Mouse (Mus musculus) limb, embryonic 11.5 days (tissue): ENCODE measurements at regions not wholly inside any gene's neighbourhood (a gene's known extent, or its start where the extent isn't known, plus 50 kb on each side); places are given as distances from the start of the nearest gene placed in this dataset.
A peak's percentile ranks its signal among the peaks of the same experiment; 100 is the strongest.
"Not testable (repeated sequence)": the region's sequence is repeated elsewhere in the genome, so short reads cannot be mapped to it uniquely, and the experiment has no call there.

Experiments used
- ATAC-seq: fragments of 200-750 bp; cut with Nextera tagmentation; 2 replicates; pipeline ENCODE4 v1.8.0; 2017; ENCODE audit warnings: low read depth; ENCODE audit not compliant: insufficient number of reproducible peaks, low FRiP score, low TSS enrichment
- DNase-seq: peaks from one replicate; pipeline ENCODE4 v3.0.0-alpha.2; 2015; ENCODE audit warnings: low spot score
- H3K27ac ChIP-seq: fragments of 300-500 bp; sonication (generic); replicated peaks from 2 replicates; pipeline ENCODE4 v1.5.1; 2014; ENCODE audit warnings: low read depth, mild to moderate bottlenecking, low read length
- H3K27me3 ChIP-seq: fragments of 300-500 bp; sonication (generic); 2 replicates; pipeline ENCODE4 v1.6.1; 2014; ENCODE audit warnings: mild to moderate bottlenecking, low read length, mixed read lengths; ENCODE audit not compliant: control insufficient read depth, insufficient read depth
- H3K36me3 ChIP-seq: fragments of 300-500 bp; sonication (generic); 2 replicates; pipeline ENCODE4 v1.6.1; 2014; ENCODE audit warnings: mild to moderate bottlenecking, low read length, moderate library complexity, mixed read lengths; ENCODE audit not compliant: control insufficient read depth, insufficient read depth
- H3K4me1 ChIP-seq: fragments of 300-500 bp; sonication (generic); 2 replicates; pipeline ENCODE4 v1.6.1; 2014; ENCODE audit warnings: low read length, mixed read lengths; ENCODE audit not compliant: control insufficient read depth, insufficient read depth
- H3K4me2 ChIP-seq: fragments of 300-500 bp; sonication (generic); 2 replicates; pipeline ENCODE4 v1.6.1; 2014; ENCODE audit warnings: low read depth, mild to moderate bottlenecking, moderate library complexity; ENCODE audit not compliant: severe bottlenecking
- H3K4me3 ChIP-seq: fragments of 300-500 bp; sonication (generic); 2 replicates; pipeline ENCODE4 v1.5.1; 2014; ENCODE audit warnings: low read depth, low read length
- H3K9ac ChIP-seq: fragments of 300-500 bp; sonication (generic); 2 replicates; pipeline ENCODE4 v1.6.1; 2014; ENCODE audit warnings: mild to moderate bottlenecking, low read length
- H3K9me3 ChIP-seq: fragments of 300-500 bp; sonication (generic); 2 replicates; pipeline ENCODE4 v1.6.1; 2016; ENCODE audit warnings: low read length; ENCODE audit not compliant: control insufficient read depth
- WGBS: fragments of 180-500 bp; shearing (Covaris S2); extraction: QIAGEN DNeasy Blood & Tissue Kit; methylation state at CpG from one replicate; pipeline ENCODE4 v1.1.7; 2014; 5-methylcytosine and 5-hydroxymethylcytosine counted together

GRCm38 (mm10) chr3:21791983-21792631, 284.3 kb upstream of the Tbl1xr1 start:
- Histone ChIP-seq H3K36me3 (no peaks in the 10 kb centered on the region), H3K9ac (no peak overlapping the region), H3K27ac (no peak overlapping the region), H3K4me3 (no peak overlapping the region), H3K9me3 (no peaks in the 10 kb centered on the region), H3K4me1 (no peaks in the 10 kb centered on the region), H3K4me2 (no peak overlapping the region), H3K27me3 (no peaks in the 10 kb centered on the region)
- WGBS = 84% methylated on average over 4 of the region's 4 CpGs
- DNase-seq (no peak), ATAC-seq (no peak)

DNA sequence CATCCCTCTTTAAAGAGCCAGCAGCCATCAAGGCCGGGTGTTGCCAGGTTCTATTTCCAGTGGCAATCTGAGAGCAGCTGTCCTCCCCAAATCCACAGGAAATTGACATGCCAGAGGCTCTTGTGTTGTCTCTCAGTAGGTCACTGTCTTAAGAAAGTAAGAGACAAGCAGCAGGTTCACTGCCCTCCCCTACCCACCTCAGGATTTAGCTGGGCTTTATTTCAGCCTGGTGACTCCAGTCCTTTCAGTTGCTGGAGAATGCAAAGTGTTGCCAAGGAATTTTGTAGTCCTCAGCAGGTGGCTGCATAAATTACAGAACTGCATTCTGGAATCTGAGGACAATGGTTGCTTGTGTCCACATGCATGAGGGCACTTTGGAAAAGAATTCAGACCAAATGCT, 278.3 kb upstream of the Tbl1xr1 start:
- Histone ChIP-seq H3K36me3 (no peaks in the 10 kb centered on the region), H3K4me1 (0 out of 2 replicates have a peak, but pooled peaks cover 3% of the 10 kb centered on the region), H3K9me3 (no peaks in the 10 kb centered on the region), H3K4me3 (no peak overlapping the region), H3K27ac (no peak overlapping the region), H3K9ac (no peak overlapping the region), H3K27me3 (no peaks in the 10 kb centered on the region), H3K4me2 (no peak overlapping the region)
- no peak for ATAC-seq
- no peak for DNase-seq
- 48% methylated on average over 1 of the region's 1 CpGs for WGBS

GRCm38 (mm10) chr3:21803886-21804285, 272.6 kb upstream of the Tbl1xr1 start:
- H3K4me3 ChIP-seq, H3K9ac ChIP-seq, H3K9me3 ChIP-seq, H3K27me3 ChIP-seq, H3K36me3 ChIP-seq, H3K4me2 ChIP-seq, H3K27ac ChIP-seq, H3K4me1 ChIP-seq, ATAC-seq, DNase-seq: not testable (repeated sequence)
- 84% methylated on average over 2 of the region's 2 CpGs for WGBS

DNA sequence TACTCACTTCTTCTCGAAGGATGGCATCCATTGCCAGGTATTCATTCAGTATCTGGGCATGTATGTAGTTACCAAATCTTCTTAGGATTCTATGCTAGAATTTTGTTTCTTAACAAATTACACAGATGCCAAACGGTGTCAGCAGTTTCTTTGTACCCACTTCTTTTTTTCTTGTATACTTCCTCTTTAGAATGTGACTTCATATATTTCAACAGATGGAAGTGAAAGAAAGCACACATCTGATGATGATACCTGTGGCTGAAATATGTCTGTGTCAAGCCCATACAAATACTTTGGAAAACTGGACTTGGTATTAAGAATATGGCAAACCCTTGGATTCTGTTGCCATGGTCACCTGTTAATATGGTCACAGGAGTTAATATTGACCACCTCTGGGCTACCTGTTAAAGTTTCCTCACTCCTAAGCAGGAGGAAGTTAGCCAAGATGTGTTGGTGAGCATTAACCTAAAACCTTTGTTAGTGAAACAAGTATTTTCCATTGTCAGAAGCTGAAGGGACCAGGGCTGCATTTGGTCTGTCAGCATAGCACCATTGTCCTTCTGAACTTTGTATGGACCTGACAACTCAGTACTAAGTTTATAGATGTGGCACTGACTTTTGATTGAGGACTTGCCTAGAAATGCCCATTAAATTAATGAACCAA, 269.8 kb upstream of the Tbl1xr1 start:
- no peak overlapping the region for H3K9ac ChIP-seq
- H3K4me1 ChIP-seq = peaks cover 6% of the 10 kb centered on the region
- no peak overlapping the region for H3K4me2 ChIP-seq
- no peaks in the 10 kb centered on the region for H3K27me3 ChIP-seq
- ATAC-seq = no peak
- no peak for DNase-seq
- H3K4me3 ChIP-seq = no peak overlapping the region
- H3K27ac ChIP-seq = no peak overlapping the region
- WGBS = 88% methylated on average over 2 of the region's 2 CpGs
- H3K36me3 ChIP-seq = no peaks in the 10 kb centered on the region
- H3K9me3 ChIP-seq = no peaks in the 10 kb centered on the region

- Histone ChIP-seq H3K9ac (no peak overlapping the region), H3K4me1 (peaks cover 6% of the 10 kb centered on the region), H3K27ac (no peak overlapping the region), H3K4me3 (no peak overlapping the region), H3K27me3 (no peaks in the 10 kb centered on the region), H3K4me2 (no peak overlapping the region), H3K36me3 (no peaks in the 10 kb centered on the region), H3K9me3 (no peaks in the 10 kb centered on the region)
- 81% methylated on average over 2 of the region's 2 CpGs for WGBS
- no peak for ATAC-seq
- no peak for DNase-seq
These were observed 267.9 kb upstream of the Tbl1xr1 start for GRCm38 (mm10) chr3:21808539-21808938.

GRCm38 (mm10) chr3:21809769-21810470, 266.5 kb upstream of the Tbl1xr1 start:
- DNase-seq (peak; percentile 63), ATAC-seq (peak; percentile 84)
- Histone ChIP-seq H3K27ac (peak overlapping the region; percentile 67), H3K9ac (no peak overlapping the region), H3K4me1 (peaks cover 6% of the 10 kb centered on the region), H3K36me3 (no peaks in the 10 kb centered on the region), H3K4me3 (no peak overlapping the region), H3K27me3 (no peaks in the 10 kb centered on the region), H3K9me3 (no peaks in the 10 kb centered on the region), H3K4me2 (no peak overlapping the region)
- WGBS = 9% methylated on average over 2 of the region's 2 CpGs

GRCm38 (mm10) chr3:21813401-21813800, 263.1 kb upstream of the Tbl1xr1 start:
- Histone ChIP-seq H3K4me1 (peaks cover 6% of the 10 kb centered on the region), H3K4me2 (no peak overlapping the region), H3K36me3 (no peaks in the 10 kb centered on the region), H3K9ac (no peak overlapping the region), H3K4me3 (no peak overlapping the region), H3K9me3 (no peaks in the 10 kb centered on the region), H3K27me3 (no peaks in the 10 kb centered on the region), H3K27ac (no peak overlapping the region)
- ATAC-seq = no peak
- 66% methylated on average over 1 of the region's 1 CpGs for WGBS
- no peak for DNase-seq

DNA sequence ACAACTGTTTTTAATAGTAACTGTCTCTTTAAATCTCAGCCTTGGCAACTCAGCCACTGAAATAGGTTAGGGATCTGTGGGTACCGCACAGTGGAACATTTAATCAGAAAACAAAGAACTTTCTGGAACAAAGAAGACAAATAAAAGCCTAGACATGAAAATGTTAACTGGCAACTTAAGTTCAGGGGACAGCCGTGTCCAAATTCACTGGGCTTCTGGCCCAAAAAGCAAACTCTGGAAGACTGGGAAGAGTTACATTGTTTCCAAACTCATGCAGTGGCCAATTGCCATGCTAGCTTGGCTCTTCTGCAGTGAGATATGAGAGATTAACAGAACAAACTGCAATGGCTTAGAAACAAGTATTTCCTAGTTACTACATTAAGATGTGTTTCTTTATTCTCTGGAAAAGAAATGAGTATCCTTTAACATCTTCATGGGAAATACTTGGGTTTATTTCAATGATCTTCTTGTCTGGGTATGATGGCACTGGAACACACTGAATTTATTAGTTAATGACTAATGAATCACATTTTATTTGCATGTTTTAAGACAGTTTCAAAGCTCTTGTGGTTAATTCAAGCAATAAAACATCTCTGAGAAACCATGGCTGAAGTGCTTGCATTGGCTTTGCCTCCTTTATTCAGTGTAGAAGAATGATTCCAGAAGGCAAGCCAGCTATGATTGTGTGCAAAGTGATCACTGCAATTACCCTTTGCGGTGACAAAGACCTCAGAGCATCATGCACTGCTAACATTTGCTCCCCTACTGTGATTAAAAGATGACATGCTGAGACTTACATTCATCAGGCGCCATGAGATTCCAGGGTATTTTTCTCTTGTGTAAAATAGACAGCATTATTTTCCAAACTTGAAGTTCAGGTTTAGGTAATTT, 259.2 kb upstream of the Tbl1xr1 start:
- WGBS = 87% methylated on average over 4 of the region's 4 CpGs
- no peak overlapping the region for H3K4me3 ChIP-seq
- H3K27me3 ChIP-seq = no peaks in the 10 kb centered on the region
- ATAC-seq (no peak), DNase-seq (no peak)
- H3K9me3 ChIP-seq = no peaks in the 10 kb centered on the region
- no peaks in the 10 kb centered on the region for H3K4me1 ChIP-seq
- no peak overlapping the region for H3K4me2 ChIP-seq
- no peak overlapping the region for H3K27ac ChIP-seq
- H3K36me3 ChIP-seq = no peaks in the 10 kb centered on the region
- H3K9ac ChIP-seq = no peak overlapping the region
